Mouse (Mus musculus): ENCODE results near the gene Uxs1. TPM values are rescaled to one million over a fixed set of nuclear protein-coding genes. Genes with fewer than 3 reads are reported as not detected.

The Uxs1 gene
- total RNA-seq, 2 experiments from 2014 or later: 11.4 to 15.0 TPM

DNA sequence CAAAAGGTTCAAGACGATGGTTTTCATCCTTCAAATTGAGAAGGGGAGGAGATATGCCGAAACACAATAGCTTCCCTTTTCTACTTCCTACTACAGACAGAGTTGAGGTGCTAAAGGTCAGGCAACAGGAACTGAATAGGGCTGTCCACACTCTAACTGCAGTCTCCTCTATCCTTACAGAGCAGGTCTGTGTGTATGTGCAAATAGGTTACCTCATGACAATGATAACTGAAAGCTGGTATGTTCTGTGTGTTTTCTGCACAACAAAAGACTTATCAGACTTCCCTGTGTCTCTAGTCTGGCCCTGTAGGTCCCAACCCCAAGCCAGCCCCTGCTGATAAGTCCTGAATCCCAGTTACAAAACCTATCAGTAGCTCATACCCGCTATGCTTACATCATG lies 16.5 kb downstream of the Uxs1 start:
- intact Hi-C loops (cut with DNase I; ENCODE audit: low total_unique reads): no loop called here
- DNase-seq: no peak

- no peak for DNase-seq
- intact Hi-C loops (cut with DNase I; ENCODE audit: low total_unique reads): no loop called here
Observed at GRCm38 (mm10) chr1:43809351-43809750, 18.2 kb downstream of the Uxs1 start.

- DNase-seq: no peak
- intact Hi-C loops (cut with DNase I; ENCODE audit: low total_unique reads): no loop called here
Observed at GRCm38 (mm10) chr1:43803906-43804474, 23.6 kb downstream of the Uxs1 start.

GRCm38 (mm10) chr1:43798048-43798447 lies 29.6 kb downstream of the Uxs1 start:
- no peak for DNase-seq
- intact Hi-C loops (cut with DNase I; ENCODE audit: low total_unique reads): no loop called here

GRCm38 (mm10) chr1:43789765-43790164 lies 37.8 kb downstream of the Uxs1 start:
- intact Hi-C loops (cut with DNase I; ENCODE audit: low total_unique reads): no loop called here
- DNase-seq: no peak

DNA sequence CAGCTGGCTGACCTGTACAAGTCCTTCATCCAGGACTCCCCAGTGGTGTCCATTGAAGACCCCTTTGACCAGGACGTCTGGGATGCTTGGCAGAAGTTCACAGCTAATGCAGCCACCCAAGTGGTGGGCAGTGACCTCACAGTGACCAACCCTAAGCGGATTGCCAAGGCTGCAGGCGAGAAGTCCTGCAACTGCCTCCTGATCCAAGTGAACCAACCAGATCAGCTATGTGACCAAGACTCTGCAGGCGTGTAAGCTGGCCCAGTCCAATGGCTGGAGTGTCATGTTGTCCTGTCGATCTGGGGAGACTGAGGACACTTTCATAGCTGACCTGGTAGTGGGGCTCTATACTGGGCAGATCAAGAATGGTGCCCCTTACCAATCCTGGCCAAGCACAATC lies 40.9 kb downstream of the Uxs1 start:
- intact Hi-C loops (cut with DNase I; ENCODE audit: low total_unique reads): no loop called here
- no peak for DNase-seq

DNA sequence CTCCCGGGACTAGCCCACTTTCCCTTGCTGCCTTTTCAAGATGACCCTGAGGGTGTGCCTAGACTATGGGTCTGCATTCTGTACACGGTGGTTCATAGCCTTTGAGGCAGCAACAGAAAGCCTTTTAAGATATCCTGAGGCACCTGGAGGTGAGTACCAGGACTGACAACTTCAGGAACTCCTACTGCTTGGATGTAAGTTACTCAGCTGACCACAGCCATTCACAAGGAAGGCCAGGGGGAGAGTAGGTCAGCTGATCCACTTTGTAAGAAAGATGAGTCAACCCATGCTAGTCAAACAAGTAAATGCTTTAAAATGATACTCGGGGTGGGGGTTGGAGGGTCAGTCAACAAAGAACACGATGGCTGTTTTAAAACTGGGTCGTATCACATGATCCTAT lies 42.3 kb downstream of the Uxs1 start:
- intact Hi-C loops (cut with DNase I; ENCODE audit: low total_unique reads): no loop called here

DNA sequence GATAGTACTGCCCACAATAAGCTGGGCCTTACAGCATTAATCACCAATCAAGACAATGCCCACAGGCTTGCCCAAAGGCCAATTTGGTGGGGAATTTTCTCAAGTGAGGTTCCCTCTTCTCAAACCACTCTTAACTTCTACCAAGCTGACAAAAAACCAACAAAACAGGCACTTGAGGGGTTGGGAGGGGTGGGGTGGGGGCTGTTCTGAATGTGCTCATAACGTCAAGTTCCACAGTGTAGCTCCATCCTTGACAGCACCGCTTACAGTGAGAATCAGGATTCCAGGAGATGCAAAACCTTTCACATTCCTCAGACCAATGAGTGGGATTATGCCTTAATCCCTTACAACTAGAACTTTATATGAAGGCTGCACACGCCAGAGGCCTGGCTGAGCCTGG lies 44.4 kb downstream of the Uxs1 start:
- intact Hi-C loops (cut with DNase I; ENCODE audit: low total_unique reads): no loop called here
- DNase-seq: no peak

More for the DNA sequence above, 42.3 kb downstream of the Uxs1 start:
- no peak for DNase-seq

DNA sequence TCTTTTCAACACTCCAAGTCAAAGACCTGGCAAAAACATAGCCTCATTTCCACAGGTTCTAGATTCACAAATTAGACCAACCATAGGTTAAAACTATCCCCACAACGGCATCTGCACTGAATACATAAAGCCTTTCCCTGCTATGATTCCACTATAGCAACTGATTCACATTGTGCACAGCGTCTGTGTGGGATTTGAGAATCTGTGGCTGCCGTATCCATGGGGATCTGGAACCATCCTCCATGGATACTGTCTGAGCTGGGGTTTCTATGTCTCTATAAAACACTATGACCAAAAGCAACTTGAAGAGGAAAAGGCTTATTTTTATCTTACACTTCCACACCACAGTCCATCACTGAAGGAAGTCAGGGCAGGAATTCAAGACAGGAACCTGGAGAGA lies 44.9 kb downstream of the Uxs1 start:
- intact Hi-C loops (cut with DNase I; ENCODE audit: low total_unique reads): no loop called here
- DNase-seq: no peak

DNA sequence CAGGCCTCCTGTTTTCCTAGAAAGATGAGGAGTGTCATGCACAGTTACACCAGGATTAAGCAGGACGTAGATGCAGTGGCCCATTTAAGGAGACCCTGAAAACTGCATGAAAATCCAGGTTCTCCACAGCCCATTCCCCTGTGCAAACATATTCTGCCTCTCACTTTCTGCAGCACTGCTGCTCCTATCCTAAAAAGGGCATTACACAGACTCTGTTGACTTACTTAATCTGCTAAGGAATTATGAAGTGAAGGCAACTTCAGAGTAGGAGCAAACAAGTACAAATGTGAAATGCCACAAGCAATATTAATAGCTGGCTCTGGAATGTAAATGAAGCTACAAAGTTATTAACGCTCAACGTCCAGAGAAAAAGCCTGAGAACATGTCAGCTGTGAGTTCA lies 45.9 kb downstream of the Uxs1 start:
- intact Hi-C loops (cut with DNase I; ENCODE audit: low total_unique reads): no loop called here
- DNase-seq: no peak

- DNase-seq: no peak
- intact Hi-C loops (cut with DNase I; ENCODE audit: low total_unique reads): no loop called here
Observed at GRCm38 (mm10) chr1:43781195-43781594, 46.4 kb downstream of the Uxs1 start.

DNA sequence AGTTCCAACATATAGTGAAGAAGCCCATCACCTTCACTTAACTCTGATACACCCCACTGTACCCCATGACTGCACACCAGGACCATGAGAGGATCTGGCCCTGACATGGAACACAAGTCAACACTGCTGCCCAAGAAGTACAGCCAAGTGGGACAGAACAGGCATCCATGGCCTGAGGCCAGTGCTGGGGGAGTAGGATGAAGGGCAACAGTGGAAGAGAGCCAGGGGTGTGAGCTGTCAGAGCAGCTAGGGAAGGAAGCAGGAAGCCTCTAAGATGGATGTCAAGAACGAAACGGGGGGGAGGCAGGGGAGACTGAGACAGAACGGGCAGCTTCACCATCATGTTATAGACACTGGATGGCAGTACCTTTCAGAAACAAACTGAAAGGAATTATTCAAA lies 51.5 kb downstream of the Uxs1 start:
- intact Hi-C loops (cut with DNase I; ENCODE audit: low total_unique reads): no loop called here
- peak; percentile 9 for DNase-seq

DNA sequence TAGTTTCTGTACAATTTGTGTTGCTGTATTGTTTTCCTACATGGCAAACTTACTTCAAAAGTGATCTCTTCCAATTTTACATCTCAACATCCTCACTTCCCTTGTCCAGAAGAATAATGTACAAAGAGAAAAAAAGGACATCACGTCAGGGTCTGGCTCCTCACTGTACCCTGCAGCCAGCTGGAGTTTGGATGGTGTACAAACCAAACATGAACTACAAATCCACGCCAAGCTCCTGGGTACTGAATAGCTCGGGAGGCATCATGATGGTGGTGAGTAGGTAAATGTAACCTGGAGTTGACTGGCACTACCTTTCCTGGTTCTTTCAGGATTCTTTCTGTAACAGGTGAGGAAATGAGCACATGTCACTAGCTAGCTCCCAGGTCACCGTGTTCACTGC lies 53.5 kb downstream of the Uxs1 start:
- no peak for DNase-seq
- intact Hi-C loops (cut with DNase I; ENCODE audit: low total_unique reads): no loop called here

DNA sequence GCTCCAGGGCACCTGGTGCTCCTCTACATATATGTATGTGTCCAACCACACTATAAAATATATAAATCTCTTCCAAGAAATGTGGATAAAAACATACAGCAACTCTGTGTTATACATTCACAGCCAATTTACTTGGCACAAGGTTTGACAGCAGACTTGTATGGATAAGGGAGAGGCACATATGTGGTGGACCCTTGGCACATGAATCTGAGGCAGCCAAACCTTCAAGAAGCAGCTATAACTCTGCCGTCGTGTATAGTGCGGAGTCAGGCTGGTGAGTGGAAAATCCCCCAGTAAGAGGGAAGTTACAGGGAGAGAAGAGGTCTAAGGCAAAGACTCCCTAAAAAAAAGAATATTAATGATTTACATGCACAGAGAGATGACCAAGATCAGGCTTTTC lies 54.9 kb downstream of the Uxs1 start:
- no peak for DNase-seq
- intact Hi-C loops (cut with DNase I; ENCODE audit: low total_unique reads): no loop called here

- intact Hi-C loops (cut with DNase I; ENCODE audit: low total_unique reads): no loop called here
- no peak for DNase-seq
Observed at GRCm38 (mm10) chr1:43770032-43770431, 57.6 kb downstream of the Uxs1 start.

- intact Hi-C loops (cut with DNase I; ENCODE audit: low total_unique reads): no loop called here
- DNase-seq: no peak
Observed at GRCm38 (mm10) chr1:43769348-43769747, 58.3 kb downstream of the Uxs1 start.

- intact Hi-C loops (cut with DNase I; ENCODE audit: low total_unique reads): no loop called here
- DNase-seq: no peak
Observed at GRCm38 (mm10) chr1:43768385-43768990, 59.1 kb downstream of the Uxs1 start.

GRCm38 (mm10) chr1:43766328-43766727 lies 61.3 kb downstream of the Uxs1 start:
- intact Hi-C loops (cut with DNase I; ENCODE audit: low total_unique reads): no loop called here
- no peak for DNase-seq

DNA sequence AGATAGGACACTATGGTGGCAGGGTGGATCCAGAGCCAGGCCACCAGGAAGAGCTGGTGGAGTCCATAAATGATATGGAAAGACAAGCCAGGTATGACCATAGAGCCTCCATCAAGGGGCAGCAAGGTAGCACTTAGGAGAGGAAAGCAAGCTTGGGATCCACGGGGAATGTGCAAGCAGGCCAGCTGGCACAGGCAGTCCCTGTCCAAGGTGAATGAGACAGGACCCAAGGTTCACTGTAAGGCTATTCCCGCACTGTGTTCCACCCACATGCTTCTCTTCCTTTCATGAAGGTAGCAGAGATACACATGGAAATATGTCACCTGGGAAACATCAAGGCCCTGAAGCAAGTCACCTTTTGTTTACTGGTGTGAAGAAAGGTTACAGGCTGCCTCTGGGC lies 63.1 kb downstream of the Uxs1 start:
- DNase-seq: no peak
- intact Hi-C loops (cut with DNase I; ENCODE audit: low total_unique reads): no loop called here

GRCm38 (mm10) chr1:43760085-43760484 lies 67.5 kb downstream of the Uxs1 start:
- no peak for DNase-seq
- intact Hi-C loops (cut with DNase I; ENCODE audit: low total_unique reads): no loop called here

DNA sequence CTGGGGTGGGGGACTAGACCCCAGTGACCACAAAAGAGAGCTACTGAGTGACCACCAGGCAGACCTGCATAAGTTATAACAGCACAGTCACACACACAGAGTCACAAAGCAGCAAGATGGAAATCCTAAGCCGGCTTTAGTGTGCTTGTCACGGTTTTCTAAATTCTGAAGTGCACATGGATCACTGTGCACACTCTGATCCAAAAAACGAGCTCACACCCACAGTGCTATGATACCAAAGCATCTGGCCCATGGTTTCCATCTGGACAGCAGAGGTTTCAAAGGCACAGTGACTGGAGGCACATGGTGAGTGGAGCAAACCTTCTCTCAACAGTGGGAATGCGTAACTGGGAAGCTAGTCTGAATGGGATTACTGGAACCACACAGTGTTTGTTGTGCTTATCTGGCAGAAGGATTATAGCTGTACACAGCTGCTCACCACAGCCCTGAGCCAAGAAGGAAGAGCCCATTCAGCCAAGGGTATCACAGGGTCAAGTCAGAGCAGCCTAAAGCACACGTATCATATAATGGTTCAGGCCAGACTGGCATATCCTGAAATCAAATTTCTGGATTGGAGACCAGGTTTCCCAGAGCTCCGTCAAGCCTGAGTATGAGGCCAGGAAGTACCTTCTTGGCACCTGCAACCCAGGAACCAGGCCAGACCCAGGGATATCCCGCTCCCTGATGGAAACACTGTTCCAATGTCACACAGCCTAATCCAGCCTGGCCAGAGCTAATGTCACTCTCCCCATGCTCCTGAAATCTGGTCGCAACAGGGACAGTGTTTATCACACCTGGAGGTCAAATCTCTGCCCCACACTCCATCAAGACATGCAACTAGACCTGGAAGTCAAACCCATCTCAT lies 72.9 kb downstream of the Uxs1 start:
- intact Hi-C loops (cut with DNase I; ENCODE audit: low total_unique reads): loop anchor here (10.0 kb wide), 1 partner anchor 310 kb away; the partner anchor contains the start of gene Gm8251

More for the DNA sequence above, 72.9 kb downstream of the Uxs1 start:
- peak; percentile 8 for DNase-seq
